Mouse (Mus musculus): ENCODE measurements at regions not wholly inside any gene's neighbourhood (a gene's known extent, or its start where the extent isn't known, plus 50 kb on each side); places are given as distances from the start of the nearest gene placed in this dataset.

GRCm38 (mm10) chr12:10572378-10572650 is 181.7 kb downstream of the Rdh14 start:
- no peak for DNase-seq (ENCODE audit: low read depth)

GRCm38 (mm10) chr12:10573381-10573780 is 182.8 kb downstream of the Rdh14 start:
- no peak for DNase-seq (ENCODE audit: low read depth)

GRCm38 (mm10) chr12:10582840-10583614 is 192.5 kb downstream of the Rdh14 start:
- DNase-seq (ENCODE audit: low read depth): no peak

- DNase-seq (ENCODE audit: low read depth): no peak
Measured at GRCm38 (mm10) chr12:10584026-10584425, 193.5 kb downstream of the Rdh14 start.

DNA sequence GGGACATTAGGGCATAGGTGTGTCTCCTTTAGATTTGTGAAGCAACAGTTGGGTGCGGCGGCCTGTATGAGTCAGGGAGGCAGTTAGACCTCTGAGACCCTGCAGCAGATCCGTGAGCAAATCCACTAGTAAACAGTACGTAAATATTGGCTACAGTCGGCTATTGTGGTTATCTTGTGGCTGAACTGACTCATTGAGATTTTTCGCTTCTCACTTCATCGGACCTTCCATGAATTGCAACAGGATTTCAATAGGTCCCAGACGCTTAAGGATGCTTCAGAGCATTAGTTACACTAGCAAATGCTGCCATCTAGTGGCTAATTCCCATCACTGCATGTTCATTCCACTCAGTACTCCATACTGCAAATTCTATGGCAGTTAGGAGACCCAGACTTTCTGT is 199.0 kb downstream of the Rdh14 start:
- DNase-seq (ENCODE audit: low read depth): peak; percentile 85

DNA sequence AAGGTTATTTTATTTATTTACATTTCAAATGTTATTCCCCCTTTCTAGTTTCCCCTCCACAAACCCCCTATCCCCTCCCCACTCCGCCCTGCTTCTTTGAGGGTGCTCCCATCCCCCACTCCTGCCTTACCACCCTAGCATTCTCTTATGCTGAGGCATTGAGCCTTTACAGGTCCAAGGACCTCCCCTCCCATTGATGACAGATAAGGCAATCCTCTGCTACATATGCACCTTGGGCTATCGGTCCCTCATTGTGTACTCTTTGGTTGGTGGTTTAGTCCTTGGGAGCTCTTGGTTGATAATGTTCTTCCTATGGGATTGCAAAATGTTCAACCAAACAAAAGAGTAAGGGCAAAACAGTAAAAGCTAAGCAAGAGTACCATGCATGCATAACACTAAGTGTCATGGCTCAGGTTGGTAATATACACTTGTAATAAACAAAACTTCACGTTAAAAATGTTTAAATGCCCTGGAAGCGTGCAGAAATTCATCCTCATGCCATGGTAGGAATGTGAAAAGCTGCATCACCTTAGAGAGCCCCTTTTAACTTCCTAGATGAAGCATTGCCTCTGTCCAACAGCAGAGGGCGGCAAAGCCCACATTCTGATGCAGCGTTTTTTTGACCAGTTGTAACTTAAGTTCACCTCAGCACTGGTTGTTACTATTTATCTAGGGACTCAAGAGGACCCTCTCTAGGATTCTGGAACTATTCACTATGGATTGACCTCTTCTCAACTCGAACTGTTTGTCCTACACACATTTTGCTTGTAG is 207.6 kb downstream of the Rdh14 start:
- DNase-seq (ENCODE audit: low read depth): no peak

DNA sequence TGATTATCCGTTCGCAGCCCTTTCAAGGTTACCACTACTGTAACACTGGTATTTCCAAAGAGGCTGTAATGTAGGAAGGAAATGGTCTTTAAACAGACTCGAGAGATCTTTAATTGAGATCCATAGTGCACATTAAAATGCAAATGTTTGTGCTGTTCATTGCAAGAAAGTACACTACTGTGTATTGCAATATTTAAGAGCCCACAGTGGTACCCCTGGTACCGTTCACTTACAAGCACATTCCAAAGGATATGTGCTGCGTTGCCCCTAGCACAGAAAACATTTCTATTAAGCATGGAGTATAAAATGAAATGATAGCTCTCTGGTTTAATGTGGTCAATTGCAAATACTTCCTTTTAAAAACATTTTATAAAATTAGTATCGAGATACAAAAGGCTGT is 209.5 kb downstream of the Rdh14 start:
- no peak for DNase-seq (ENCODE audit: low read depth)

- no peak for DNase-seq (ENCODE audit: low read depth)
Measured at GRCm38 (mm10) chr12:10618319-10618718, 227.7 kb downstream of the Rdh14 start.

DNA sequence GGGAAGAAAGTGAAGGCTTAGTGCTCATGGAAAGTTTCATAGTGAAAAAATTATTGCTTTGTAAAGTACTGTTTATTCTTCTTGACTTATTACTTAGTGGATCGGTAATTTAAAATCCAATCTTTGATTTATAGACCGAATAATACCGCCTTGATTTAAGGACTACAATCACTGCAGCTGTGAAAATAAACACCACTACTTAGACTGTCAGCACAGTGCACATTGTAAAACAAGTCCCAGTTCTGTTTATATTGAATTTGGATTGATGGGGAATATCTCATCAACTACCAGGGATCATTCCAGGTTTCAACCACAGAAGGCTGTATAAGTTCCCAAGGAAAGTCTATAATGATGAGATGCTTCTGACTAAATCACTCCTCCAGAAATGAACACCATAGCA is 230.0 kb downstream of the Rdh14 start:
- DNase-seq (ENCODE audit: low read depth): no peak

DNA sequence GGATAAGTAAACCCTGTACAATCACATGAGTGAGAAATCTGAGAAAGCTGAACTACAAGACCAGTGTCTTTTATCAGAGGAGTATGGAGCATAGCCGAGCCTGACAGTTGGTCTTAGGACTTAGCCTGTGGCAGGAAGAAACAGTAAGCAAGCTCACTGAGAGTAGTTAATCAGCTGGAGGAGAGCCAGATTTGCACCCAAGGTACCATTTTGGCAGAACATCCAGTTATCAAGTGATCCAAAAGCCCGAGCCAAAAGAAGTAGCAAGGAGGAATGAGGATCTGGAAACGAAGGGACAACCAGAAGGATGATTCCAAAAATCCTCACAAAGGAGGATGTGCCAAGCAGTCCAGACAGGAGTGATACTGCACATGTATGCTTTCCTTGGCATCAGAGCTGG is 248.0 kb downstream of the Rdh14 start:
- DNase-seq (ENCODE audit: low read depth): no peak

- DNase-seq (ENCODE audit: low read depth): no peak
Measured at GRCm38 (mm10) chr12:10654466-10655184, 264.1 kb downstream of the Rdh14 start.

DNA sequence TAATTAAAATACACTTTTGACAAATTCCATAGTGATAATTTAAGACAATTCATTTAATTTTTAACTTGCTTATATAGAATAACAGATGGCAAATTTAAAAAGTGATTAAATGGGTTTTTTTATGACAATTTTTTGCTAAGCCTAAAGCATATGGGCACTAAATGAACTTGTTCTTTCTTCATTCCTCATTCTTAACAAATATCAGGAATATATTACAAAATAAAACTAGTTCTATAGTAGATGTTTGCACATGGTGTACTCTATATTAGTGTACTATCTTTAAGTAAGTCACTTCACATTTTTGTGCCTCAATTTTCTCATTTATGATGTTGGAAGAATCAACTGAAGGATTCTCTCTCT is 264.6 kb downstream of the Rdh14 start:
- no peak for DNase-seq (ENCODE audit: low read depth)

GRCm38 (mm10) chr12:10658826-10659225 is 268.3 kb downstream of the Rdh14 start:
- no peak for DNase-seq (ENCODE audit: low read depth)

- no peak for DNase-seq (ENCODE audit: low read depth)
Measured at GRCm38 (mm10) chr12:10686747-10687146, 296.2 kb downstream of the Rdh14 start.

Data from fibroblast of lung, adult 2 months (primary cell).